Mouse (Mus musculus): ENCODE measurements around the gene Mtln. TPM values are rescaled to one million over a fixed set of nuclear protein-coding genes. Genes with fewer than 3 reads are reported as not detected.

Mtln gene
- total RNA-seq, 1 experiment = 35.8 TPM

DNA sequence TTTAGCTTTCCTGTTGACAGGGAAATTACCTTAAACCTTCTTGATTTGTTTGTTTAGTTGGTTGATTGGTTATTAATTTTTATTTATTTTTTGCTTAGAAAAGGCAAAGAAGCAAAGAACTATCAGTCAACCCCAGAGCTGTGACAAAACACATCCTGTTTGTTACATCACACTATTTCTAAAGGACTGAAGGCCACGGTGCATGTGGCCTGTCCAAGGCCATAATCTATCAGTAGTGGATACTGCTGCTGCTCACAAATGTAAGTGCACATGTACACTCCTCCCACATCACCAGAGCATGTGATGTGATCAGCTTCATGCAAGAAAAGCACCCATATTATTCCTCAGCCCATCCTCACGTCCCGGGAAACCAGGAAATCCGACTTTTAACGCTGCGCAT lies 32.3 kb downstream of the Mtln start:
- Histone ChIP-seq H3K27ac (ENCODE audit: insufficient read depth, low read depth, low read length, poor library complexity, severe bottlenecking) (no peak overlapping the region), H3K36me3 (ENCODE audit: control insufficient read depth, insufficient read depth, low read length, poor library complexity, severe bottlenecking) (no peaks in the 10 kb centered on the region), H3K4me1 (ENCODE audit: control insufficient read depth in 2 of 2, insufficient read depth in 2 of 2, low read length in 2 of 2, poor library complexity in 1 of 2) (peaks cover 0 to 2% of the 10 kb centered on the region in 2 experiments; a peak in 1 of 4 replicates), H3K4me3 (ENCODE audit: insufficient read depth in 1 of 2, low read depth in 1 of 2, low read length in 2 of 2, poor library complexity in 1 of 2, severe bottlenecking in 1 of 2) (no peak overlapping the region), H3K9me3 (ENCODE audit: control insufficient read depth, insufficient read depth, low read depth, low read length) (no peaks in the 10 kb centered on the region), H3K9ac (ENCODE audit: insufficient read depth, low read depth, low read length, poor library complexity, severe bottlenecking) (no peak overlapping the region)
- no peak for DNase-seq (ENCODE audit: low read depth, low spot score)
- in situ Hi-C loops (cut with MboI; ENCODE audit: low sequenced_read_pairs in 2 of 2, unreplicated experiment in 2 of 2) = no loop called here
- TF ChIP-seq CHD2 (IDR thresholded peaks at IDR 0.05; ENCODE audit: low read depth, low read length) (no peak), ZNF384 (IDR thresholded peaks at IDR 0.05; ENCODE audit: low read depth, low read length) (no peak), HCFC1 (IDR thresholded peaks at IDR 0.05; ENCODE audit: borderline replicate concordance, insufficient read depth, low read length) (no peak), MAFK (IDR thresholded peaks at IDR 0.05; ENCODE audit: insufficient read depth, low read depth, low read length) (no peak), ZC3H11A (IDR thresholded peaks at IDR 0.05; ENCODE audit: borderline replicate concordance, low read depth, low read length) (no peak)

DNA sequence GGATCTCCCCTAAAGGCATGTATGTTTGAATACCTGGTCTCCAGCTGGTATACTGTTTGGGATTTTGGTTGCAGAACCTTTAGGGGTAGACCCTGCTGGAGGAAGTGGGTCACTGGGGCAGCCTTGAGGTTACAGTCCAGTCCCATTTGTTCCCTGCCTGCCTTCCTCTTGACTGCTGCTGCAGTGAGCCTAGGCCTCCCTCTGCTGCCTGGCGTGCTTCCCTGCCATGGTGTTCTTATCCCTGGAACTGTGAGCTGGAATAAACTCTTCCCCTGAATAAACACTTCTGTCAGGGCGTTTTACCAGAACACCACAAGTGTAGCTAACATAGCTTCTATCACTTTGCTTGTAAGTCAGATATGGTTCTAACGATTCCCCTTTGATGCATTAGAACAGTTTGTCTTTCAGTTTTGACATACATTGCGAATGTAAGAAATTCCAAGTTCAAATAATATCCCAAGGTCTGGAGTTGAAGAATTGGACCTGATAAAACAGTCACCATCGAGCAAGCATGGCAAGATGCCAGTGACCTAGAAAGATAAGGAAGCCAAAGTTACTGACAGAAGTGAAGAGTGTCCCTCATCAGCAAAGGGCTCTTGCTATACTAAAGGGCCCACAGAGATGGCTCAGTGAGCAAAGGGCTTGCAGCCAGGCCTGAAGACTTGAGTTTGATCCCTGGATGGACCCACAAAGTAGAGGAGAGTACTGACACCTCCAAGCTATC lies 33.0 kb downstream of the Mtln start:
- Histone ChIP-seq H3K9ac (ENCODE audit: insufficient read depth, low read depth, low read length, poor library complexity, severe bottlenecking) (no peak overlapping the region), H3K36me3 (ENCODE audit: control insufficient read depth, insufficient read depth, low read length, poor library complexity, severe bottlenecking) (no peaks in the 10 kb centered on the region), H3K27ac (ENCODE audit: insufficient read depth, low read depth, low read length, poor library complexity, severe bottlenecking) (no peak overlapping the region), H3K4me3 (ENCODE audit: insufficient read depth in 1 of 2, low read depth in 1 of 2, low read length in 2 of 2, poor library complexity in 1 of 2, severe bottlenecking in 1 of 2) (no peak overlapping the region), H3K4me1 (ENCODE audit: control insufficient read depth in 2 of 2, insufficient read depth in 2 of 2, low read length in 2 of 2, poor library complexity in 1 of 2) (peaks cover 0 to 2% of the 10 kb centered on the region in 2 experiments; a peak in 1 of 4 replicates), H3K9me3 (ENCODE audit: control insufficient read depth, insufficient read depth, low read depth, low read length) (no peaks in the 10 kb centered on the region)
- TF ChIP-seq HCFC1 (IDR thresholded peaks at IDR 0.05; ENCODE audit: borderline replicate concordance, insufficient read depth, low read length) (no peak), ZNF384 (IDR thresholded peaks at IDR 0.05; ENCODE audit: low read depth, low read length) (no peak), MAFK (IDR thresholded peaks at IDR 0.05; ENCODE audit: insufficient read depth, low read depth, low read length) (no peak), ZC3H11A (IDR thresholded peaks at IDR 0.05; ENCODE audit: borderline replicate concordance, low read depth, low read length) (no peak), CHD2 (IDR thresholded peaks at IDR 0.05; ENCODE audit: low read depth, low read length) (no peak)
- DNase-seq (ENCODE audit: low read depth, low spot score) = no peak
- in situ Hi-C loops (cut with MboI; ENCODE audit: low sequenced_read_pairs in 2 of 2, unreplicated experiment in 2 of 2) = no loop called here

DNA sequence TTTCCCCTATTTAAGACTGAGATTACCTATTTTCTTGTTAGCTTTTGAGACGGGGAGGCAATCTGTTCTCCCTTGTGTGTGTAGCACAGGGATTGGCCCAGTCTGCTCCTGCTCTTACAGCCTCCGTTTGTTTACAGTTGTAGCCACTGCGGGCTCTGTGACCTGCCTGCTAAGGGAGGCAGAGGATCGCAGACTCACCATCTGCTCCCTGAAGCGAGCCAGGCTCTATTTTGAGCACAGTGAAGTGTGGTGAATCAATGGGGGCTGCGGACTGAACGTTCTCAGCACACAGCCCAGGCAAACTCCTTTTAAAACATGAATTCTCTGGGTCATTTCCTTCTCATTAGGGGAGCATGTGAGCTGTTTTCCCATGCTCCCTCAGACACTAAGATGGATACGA lies 35.1 kb downstream of the Mtln start:
- TF ChIP-seq MAFK (IDR thresholded peaks at IDR 0.05; ENCODE audit: insufficient read depth, low read depth, low read length) (no peak), HCFC1 (IDR thresholded peaks at IDR 0.05; ENCODE audit: borderline replicate concordance, insufficient read depth, low read length) (no peak), CHD2 (IDR thresholded peaks at IDR 0.05; ENCODE audit: low read depth, low read length) (no peak), ZC3H11A (IDR thresholded peaks at IDR 0.05; ENCODE audit: borderline replicate concordance, low read depth, low read length) (no peak), ZNF384 (IDR thresholded peaks at IDR 0.05; ENCODE audit: low read depth, low read length) (no peak)
- H3K27ac ChIP-seq (ENCODE audit: insufficient read depth, low read depth, low read length, poor library complexity, severe bottlenecking) = no peak overlapping the region
- H3K4me1 ChIP-seq (ENCODE audit: control insufficient read depth in 2 of 2, insufficient read depth in 2 of 2, low read length in 2 of 2, poor library complexity in 1 of 2) = peaks cover 0 to 2% of the 10 kb centered on the region in 2 experiments; a peak in 1 of 4 replicates
- DNase-seq (ENCODE audit: low read depth, low spot score) = no peak
- no peak overlapping the region for H3K4me3 ChIP-seq (ENCODE audit: insufficient read depth in 1 of 2, low read depth in 1 of 2, low read length in 2 of 2, poor library complexity in 1 of 2, severe bottlenecking in 1 of 2)
- H3K36me3 ChIP-seq (ENCODE audit: control insufficient read depth, insufficient read depth, low read length, poor library complexity, severe bottlenecking) = no peaks in the 10 kb centered on the region
- H3K9ac ChIP-seq (ENCODE audit: insufficient read depth, low read depth, low read length, poor library complexity, severe bottlenecking) = no peak overlapping the region
- in situ Hi-C loops (cut with MboI; ENCODE audit: low sequenced_read_pairs in 2 of 2, unreplicated experiment in 2 of 2) = no loop called here
- H3K9me3 ChIP-seq (ENCODE audit: control insufficient read depth, insufficient read depth, low read depth, low read length) = no peaks in the 10 kb centered on the region

DNA sequence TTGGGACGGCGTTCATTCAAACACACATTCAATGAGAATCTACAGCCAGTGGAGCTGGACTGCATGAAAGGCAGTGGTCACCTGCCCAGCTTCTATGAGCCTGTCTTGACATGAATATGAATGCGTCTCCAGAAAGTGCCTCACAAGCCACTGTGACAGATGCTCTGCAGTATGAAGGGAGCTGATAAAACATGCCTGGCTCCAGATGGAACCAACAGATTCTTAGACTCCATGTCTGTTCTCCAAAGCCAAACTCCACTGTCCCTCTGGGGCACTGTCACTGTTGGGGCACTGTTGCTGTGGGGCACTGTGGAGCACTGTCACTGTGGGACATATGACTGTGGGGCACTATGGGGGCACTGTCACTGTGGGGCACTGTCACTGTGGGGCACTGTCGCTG lies 38.2 kb downstream of the Mtln start:
- Histone ChIP-seq H3K4me1 (ENCODE audit: control insufficient read depth in 2 of 2, insufficient read depth in 2 of 2, low read length in 2 of 2, poor library complexity in 1 of 2) (no peaks in the 10 kb centered on the region), H3K27ac (ENCODE audit: insufficient read depth, low read depth, low read length, poor library complexity, severe bottlenecking) (no peak overlapping the region), H3K4me3 (ENCODE audit: insufficient read depth in 1 of 2, low read depth in 1 of 2, low read length in 2 of 2, poor library complexity in 1 of 2, severe bottlenecking in 1 of 2) (no peak overlapping the region), H3K9me3 (ENCODE audit: control insufficient read depth, insufficient read depth, low read depth, low read length) (no peaks in the 10 kb centered on the region), H3K36me3 (ENCODE audit: control insufficient read depth, insufficient read depth, low read length, poor library complexity, severe bottlenecking) (no peaks in the 10 kb centered on the region), H3K9ac (ENCODE audit: insufficient read depth, low read depth, low read length, poor library complexity, severe bottlenecking) (no peak overlapping the region)
- TF ChIP-seq HCFC1 (IDR thresholded peaks at IDR 0.05; ENCODE audit: borderline replicate concordance, insufficient read depth, low read length) (no peak), MAFK (IDR thresholded peaks at IDR 0.05; ENCODE audit: insufficient read depth, low read depth, low read length) (no peak), ZNF384 (IDR thresholded peaks at IDR 0.05; ENCODE audit: low read depth, low read length) (no peak), ZC3H11A (IDR thresholded peaks at IDR 0.05; ENCODE audit: borderline replicate concordance, low read depth, low read length) (no peak), CHD2 (IDR thresholded peaks at IDR 0.05; ENCODE audit: low read depth, low read length) (no peak)
- in situ Hi-C loops (cut with MboI; ENCODE audit: low sequenced_read_pairs in 2 of 2, unreplicated experiment in 2 of 2) = no loop called here
- DNase-seq (ENCODE audit: low read depth, low spot score) = no peak

Measured in ES-E14 (cell line).